Mouse (Mus musculus) retina, embryonic 14.5 days (tissue): ENCODE data around the gene Tas2r130.
"Not testable (repeated sequence)": the region's sequence is repeated elsewhere in the genome, so short reads cannot be mapped to it uniquely, and the experiment has no call there.

ENCODE experiments used
- DNase-seq: peaks from one replicate; pipeline ENCODE4 v3.0.0-alpha.2; 2015; ENCODE audit warnings: low spot score

The Tas2r130 gene

DNA sequence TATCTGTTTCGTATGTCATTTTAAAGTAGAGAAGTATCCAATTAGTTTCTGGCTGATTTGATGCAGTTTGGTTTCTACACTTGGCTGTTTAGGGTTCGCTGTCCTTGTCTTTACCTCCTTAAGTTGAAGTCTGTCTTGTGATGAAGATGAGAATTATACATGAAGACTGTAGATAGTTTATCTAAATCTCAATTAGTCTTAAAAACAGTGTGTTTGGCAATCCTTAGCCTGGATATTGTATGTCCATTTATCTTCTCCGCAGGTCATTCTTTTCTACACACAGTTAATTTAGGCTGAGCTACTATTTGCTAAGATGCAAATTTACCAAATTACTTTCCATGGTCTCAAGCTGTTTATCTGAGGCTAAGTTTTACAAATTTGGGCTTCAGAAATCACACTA is at the start of gene Tas2r130:
Gene Tas2r130 (minus strand): TSS at position 101 of the 400 bp plus-strand sequence.
- DNase-seq: no peak

DNA sequence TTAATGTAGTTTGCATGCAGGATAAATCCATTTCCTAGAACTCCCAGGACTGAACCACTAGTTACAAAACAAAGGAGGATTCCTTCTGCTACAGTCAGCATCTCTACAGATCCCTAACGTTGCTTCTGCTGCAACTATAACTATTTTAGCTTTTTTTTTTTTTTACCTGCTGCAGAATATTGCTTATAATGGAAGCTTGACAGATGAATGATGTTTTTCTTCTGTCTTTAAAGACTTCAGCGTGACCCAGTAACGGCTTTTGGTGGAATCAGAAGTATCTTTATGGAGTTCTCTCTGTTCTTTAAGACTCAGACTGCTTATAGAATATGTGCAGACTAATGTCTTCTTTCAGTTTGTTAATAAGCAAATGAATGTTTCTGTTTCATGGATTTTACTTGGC is 48.1 kb upstream of the Tas2r130 start, which contains the start of gene Tas2r106:
Gene Tas2r106 (minus strand): TSS at position 101 of the 400 bp plus-strand sequence.
- no peak for DNase-seq

DNA sequence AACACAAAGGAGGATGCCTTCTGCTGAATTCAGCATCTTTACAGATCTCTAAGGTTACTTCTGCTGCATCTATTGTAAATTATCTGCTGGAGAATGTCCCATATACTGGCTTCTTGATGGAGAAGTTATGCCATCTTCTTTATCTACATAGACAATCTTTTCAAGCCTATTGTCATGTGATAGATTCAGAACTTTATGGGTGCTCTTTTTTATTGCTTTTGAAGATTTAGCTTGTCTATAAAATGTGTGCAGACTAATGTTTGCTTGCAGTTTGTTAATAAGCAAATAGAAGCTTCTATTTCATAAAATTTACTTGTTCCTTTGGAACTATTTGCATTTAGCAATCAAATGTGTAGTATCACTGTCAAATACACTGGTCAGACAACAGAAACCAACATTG is 29.3 kb upstream of the Tas2r130 start, which contains the start of gene Tas2r107:
Gene Tas2r107 (minus strand): TSS at position 101 of the 400 bp plus-strand sequence.
- DNase-seq: no peak

DNA sequence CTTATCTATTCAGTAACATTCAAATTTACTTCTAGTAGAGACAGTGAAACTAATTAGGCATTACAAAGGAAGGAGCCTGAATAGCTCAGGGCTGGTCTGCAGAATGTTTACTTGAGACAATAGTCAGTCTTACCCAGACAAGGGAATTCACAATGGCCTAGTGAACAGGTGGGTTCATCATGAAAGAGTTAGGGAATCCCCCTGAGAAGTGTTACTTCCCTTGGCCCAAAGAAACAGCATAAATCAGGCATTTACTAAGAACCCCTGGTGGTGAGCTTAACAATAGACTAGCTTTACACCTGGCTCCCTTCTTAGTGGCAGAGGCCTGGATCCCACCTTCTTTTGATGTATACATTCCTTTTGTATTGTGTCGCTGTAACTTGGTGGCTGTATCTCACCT is 20.8 kb downstream of the Tas2r130 start:
- not testable (repeated sequence) for DNase-seq

DNA sequence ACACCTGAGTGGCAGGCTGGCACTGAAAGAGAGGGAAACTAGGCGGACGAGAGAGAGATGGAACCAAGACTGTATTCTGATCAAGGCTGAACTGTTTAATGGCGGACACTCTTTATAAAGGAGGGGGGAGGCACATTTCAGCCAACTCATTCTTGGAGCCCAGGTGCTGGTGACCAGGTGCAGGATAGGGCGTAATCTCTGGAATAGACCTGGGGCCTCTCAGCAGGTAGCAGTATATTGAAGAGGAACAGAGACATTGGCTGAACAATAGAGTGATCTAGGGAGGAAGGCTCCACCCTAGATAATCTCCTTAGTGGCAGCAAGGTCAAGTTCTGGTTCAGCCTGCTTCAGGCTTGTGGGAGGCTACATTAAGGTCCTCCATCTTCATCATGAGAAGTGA is 25.9 kb downstream of the Tas2r130 start:
- no peak for DNase-seq
